Mouse (Mus musculus): ENCODE measurements around the gene Cd81.

The Cd81 gene

GRCm38 (mm10) chr7:143052626-143053007 is at the start of gene Cd81:
Cd81 (plus strand) TSS chr7:143052739.
- DNase-seq (ENCODE audit: low spot score in 2 of 2), result peak; percentile 78 to 91

GRCm38 (mm10) chr7:143004727-143005343 is 47.7 kb upstream of the Cd81 start, which contains the start of gene Tspan32:
Tspan32 (plus strand) TSS chr7:143005046.
- no peak for DNase-seq (ENCODE audit: low spot score in 2 of 2)

GRCm38 (mm10) chr7:143005344-143006096 is 47.0 kb upstream of the Cd81 start:
- DNase-seq (ENCODE audit: low spot score in 2 of 2), result no peak

- DNase-seq (ENCODE audit: low spot score in 2 of 2), result no peak
These were observed 46.3 kb upstream of the Cd81 start for GRCm38 (mm10) chr7:143006097-143006755.

GRCm38 (mm10) chr7:143006756-143007598 is 45.6 kb upstream of the Cd81 start:
- no peak for DNase-seq (ENCODE audit: low spot score in 2 of 2)

GRCm38 (mm10) chr7:143007599-143008369 is 44.8 kb upstream of the Cd81 start:
- DNase-seq (ENCODE audit: low spot score in 2 of 2), result peak; percentile 84 to 92

GRCm38 (mm10) chr7:143008370-143008926 is 44.1 kb upstream of the Cd81 start:
- no peak for DNase-seq (ENCODE audit: low spot score in 2 of 2)

GRCm38 (mm10) chr7:143008996-143009665 is 43.4 kb upstream of the Cd81 start:
- DNase-seq (ENCODE audit: low spot score in 2 of 2), result no peak

GRCm38 (mm10) chr7:143009996-143010395 is 42.5 kb upstream of the Cd81 start:
- no peak for DNase-seq (ENCODE audit: low spot score in 2 of 2)

GRCm38 (mm10) chr7:143011226-143011625 is 41.3 kb upstream of the Cd81 start:
- no peak for DNase-seq (ENCODE audit: low spot score in 2 of 2)

- DNase-seq (ENCODE audit: low spot score in 2 of 2), result no peak
These were observed 40.2 kb upstream of the Cd81 start for GRCm38 (mm10) chr7:143012230-143012875.

- DNase-seq (ENCODE audit: low spot score in 2 of 2), result peak in 1 of 2 experiments; percentile 83
These were observed 38.9 kb upstream of the Cd81 start for GRCm38 (mm10) chr7:143013420-143014178.

- DNase-seq (ENCODE audit: low spot score in 2 of 2), result no peak
These were observed 37.5 kb upstream of the Cd81 start for GRCm38 (mm10) chr7:143014862-143015659.

- DNase-seq (ENCODE audit: low spot score in 2 of 2), result peak in 1 of 2 experiments; percentile 67
These were observed 36.6 kb upstream of the Cd81 start for GRCm38 (mm10) chr7:143015755-143016423.

- no peak for DNase-seq (ENCODE audit: low spot score in 2 of 2)
These were observed 36.0 kb upstream of the Cd81 start for GRCm38 (mm10) chr7:143016424-143017142.

GRCm38 (mm10) chr7:143017181-143017580 is 35.4 kb upstream of the Cd81 start:
- DNase-seq (ENCODE audit: low spot score in 2 of 2), result no peak

GRCm38 (mm10) chr7:143020040-143020439 is 32.5 kb upstream of the Cd81 start:
- no peak for DNase-seq (ENCODE audit: low spot score in 2 of 2)
